Mouse (Mus musculus) lung, postnatal 0 days (tissue): ENCODE measurements around the gene Cd6. TPM values are rescaled to one million over a fixed set of nuclear protein-coding genes. Genes with fewer than 3 reads are reported as not detected.

ENCODE experiments used
- ATAC-seq: fragments of 200-750 bp; cut with Nextera tagmentation; 2 replicates; pipeline ENCODE4 v1.8.0; 2017; ENCODE audit warnings: moderate library complexity
- DNase-seq: peaks from one replicate; pipeline ENCODE4 v3.0.0-alpha.2; 2016; ENCODE audit warnings: low spot score
- H3K27ac ChIP-seq: fragments of 300-500 bp; sonication (generic); 2 replicates; pipeline ENCODE4 v1.5.1; 2014; ENCODE audit warnings: antibody characterized with exemption, mild to moderate bottlenecking, low read length, mixed read lengths
- H3K27me3 ChIP-seq: fragments of 300-500 bp; sonication (generic); replicated peaks from 2 replicates; pipeline ENCODE4 v1.6.1; 2014; ENCODE audit warnings: low read length, mixed read lengths; ENCODE audit not compliant: insufficient read depth
- H3K36me3 ChIP-seq: fragments of 300-500 bp; sonication (generic); 2 replicates; pipeline ENCODE4 v1.6.1; 2014; ENCODE audit warnings: low read length, mixed read lengths; ENCODE audit not compliant: insufficient read depth
- H3K4me1 ChIP-seq: fragments of 300-500 bp; sonication (generic); 2 replicates; pipeline ENCODE4 v1.6.1; 2014; ENCODE audit warnings: antibody characterized with exemption, low read depth, low read length, mixed read lengths; ENCODE audit not compliant: insufficient read depth
- H3K4me2 ChIP-seq: fragments of 300-500 bp; sonication (generic); replicated peaks from 2 replicates; pipeline ENCODE4 v1.6.1; 2014; ENCODE audit warnings: low read depth, mild to moderate bottlenecking, low read length, moderate library complexity, mixed read lengths
- H3K4me3 ChIP-seq: fragments of 300-500 bp; sonication (generic); 2 replicates; pipeline ENCODE4 v1.5.1; 2014; ENCODE audit warnings: low read depth, low read length
- H3K9ac ChIP-seq: fragments of 300-500 bp; sonication (generic); replicated peaks from 2 replicates; pipeline ENCODE4 v1.6.1; 2014; ENCODE audit warnings: low read depth, mild to moderate bottlenecking
- H3K9me3 ChIP-seq: fragments of 300-500 bp; sonication (generic); 2 replicates; pipeline ENCODE4 v1.6.1; 2016; ENCODE audit warnings: low read length, mixed read lengths
- CTCF ChIP-seq: IDR thresholded peaks from 2 replicates; pipeline ENCODE4 v1.5.1; 2016; ENCODE audit warnings: antibody characterized with exemption, mild to moderate bottlenecking
- EP300 ChIP-seq: IDR thresholded peaks from 2 replicates; pipeline ENCODE4 v1.6.1; 2016; ENCODE audit warnings: antibody characterized with exemption, mild to moderate bottlenecking, control low read depth
- WGBS: fragments of 180-500 bp; shearing (Covaris S2); extraction: QIAGEN DNeasy Blood & Tissue Kit; methylation state at CpG from one replicate; pipeline ENCODE4 v1.1.7; 2014; 5-methylcytosine and 5-hydroxymethylcytosine counted together
- polyA plus RNA-seq: library from polyadenylated mRNA; unstranded; fragments of >200 nt; fragmentation: Nextera tagmentation; extraction: Ambion mirVana; gene quantifications from 2 replicates; pipeline ENCODE4 v1.2.1, GENCODE M21; 2015

The Cd6 gene
- polyA plus RNA-seq, 1 experiment from 2014 or later = not detected

GRCm38 (mm10) chr19:10841721-10842626, 12.1 kb upstream of the Cd6 start:
- Histone ChIP-seq H3K36me3 (no peaks in the 10 kb centered on the region), H3K9me3 (no peaks in the 10 kb centered on the region), H3K4me2 (peak overlapping the region; percentile 35), H3K4me1 (no peaks in the 10 kb centered on the region), H3K27ac (peak overlapping the region; percentile 55), H3K27me3 (no peaks in the 10 kb centered on the region), H3K4me3 (0 out of 2 replicates have a peak overlapping the region, but pooled peaks have one; percentile 3), H3K9ac (no peak overlapping the region)
- TF ChIP-seq CTCF (no peak), EP300 (no peak)
- peak; percentile 63 for DNase-seq
- ATAC-seq = peak; percentile 67
- WGBS = 56% methylated on average over 16 of the region's 16 CpGs

DNA sequence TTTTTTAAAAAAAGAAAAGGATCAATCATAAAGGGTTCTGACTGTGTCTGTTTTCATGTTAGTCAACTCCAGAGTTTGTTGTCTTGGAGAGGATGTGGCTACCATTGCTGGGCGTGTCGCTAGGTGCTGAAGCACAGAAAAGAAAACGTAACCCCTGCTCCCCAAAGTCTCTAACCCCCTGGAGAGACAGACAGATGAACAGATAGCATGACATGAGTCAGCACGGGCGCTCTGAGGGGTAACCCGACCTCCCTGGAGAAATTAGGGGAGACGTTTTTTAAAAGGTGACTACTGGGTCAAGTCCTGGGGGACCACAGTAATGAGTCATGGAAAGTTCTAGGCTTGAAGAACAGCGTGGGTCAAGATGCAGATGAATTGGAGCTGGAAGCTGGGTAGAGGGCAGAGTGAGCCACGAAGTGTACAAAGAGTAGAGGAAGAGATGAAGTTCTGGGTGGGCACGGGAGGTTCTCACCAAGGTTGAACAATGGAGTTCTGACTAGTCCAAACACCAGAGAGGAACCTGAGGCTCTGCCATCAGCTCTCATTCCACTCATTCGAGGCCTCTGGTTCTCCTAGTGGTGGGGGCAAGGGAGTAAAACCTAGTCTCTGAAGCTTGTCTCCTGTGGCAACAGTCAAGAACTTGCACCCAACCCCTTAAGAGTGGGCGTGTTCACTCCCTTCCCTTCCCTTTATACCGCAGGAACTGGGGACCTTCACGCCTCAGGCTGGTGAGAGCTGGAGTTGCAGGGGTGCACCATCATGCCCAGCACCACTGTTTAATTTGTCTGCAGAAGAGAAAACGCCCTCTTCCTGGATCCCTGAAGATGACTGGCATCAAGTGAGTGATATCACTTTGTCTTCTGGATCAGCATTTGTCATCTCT, 9.4 kb upstream of the Cd6 start, which contains the start of gene Slc15a3:
Gene Slc15a3 (plus strand): TSS at position 718 of the 883 bp plus-strand sequence.
- H3K4me1 ChIP-seq = no peaks in the 10 kb centered on the region
- H3K27me3 ChIP-seq = no peaks in the 10 kb centered on the region
- H3K9me3 ChIP-seq = no peaks in the 10 kb centered on the region
- H3K27ac ChIP-seq = no peak within 1 kb of the TSS
- ATAC-seq (no peak), DNase-seq (no peak)
- TF ChIP-seq CTCF = no peak
- no peak for TF ChIP-seq EP300
- no peaks in the 10 kb centered on the region for H3K36me3 ChIP-seq
- no peak within 1 kb of the TSS for H3K4me3 ChIP-seq
- 73% methylated on average over 15 of the region's 15 CpGs for WGBS
- no peak within 1 kb of the TSS for H3K9ac ChIP-seq
- H3K4me2 ChIP-seq = no peak within 1 kb of the TSS

DNA sequence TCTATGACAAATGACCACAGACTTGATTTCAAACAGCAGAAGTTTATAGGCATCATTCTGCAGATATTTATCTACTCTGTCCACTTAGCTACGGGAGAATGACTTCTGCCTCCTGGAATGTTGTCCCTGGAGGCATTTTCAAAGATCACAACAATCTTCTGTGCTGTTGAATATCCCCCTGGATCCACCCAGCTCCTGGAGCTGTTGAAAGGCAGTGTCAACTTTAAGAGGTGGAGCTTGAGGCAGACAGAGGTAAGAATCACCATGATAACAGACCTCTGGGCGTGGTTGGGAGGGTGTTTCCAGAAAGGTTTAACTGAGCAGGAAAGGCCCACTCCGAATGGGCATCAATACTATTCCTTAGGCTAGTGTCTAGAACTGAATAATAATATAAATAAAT, 5.8 kb upstream of the Cd6 start:
- Histone ChIP-seq H3K27ac (no peak overlapping the region), H3K4me2 (no peak overlapping the region), H3K36me3 (no peaks in the 10 kb centered on the region), H3K9me3 (no peaks in the 10 kb centered on the region), H3K9ac (no peak overlapping the region), H3K4me3 (no peak overlapping the region), H3K27me3 (no peaks in the 10 kb centered on the region), H3K4me1 (no peaks in the 10 kb centered on the region)
- WGBS = 50% methylated on average over 3 of the region's 3 CpGs
- no peak for ATAC-seq
- DNase-seq = no peak
- no peak for TF ChIP-seq EP300
- TF ChIP-seq CTCF = no peak

DNA sequence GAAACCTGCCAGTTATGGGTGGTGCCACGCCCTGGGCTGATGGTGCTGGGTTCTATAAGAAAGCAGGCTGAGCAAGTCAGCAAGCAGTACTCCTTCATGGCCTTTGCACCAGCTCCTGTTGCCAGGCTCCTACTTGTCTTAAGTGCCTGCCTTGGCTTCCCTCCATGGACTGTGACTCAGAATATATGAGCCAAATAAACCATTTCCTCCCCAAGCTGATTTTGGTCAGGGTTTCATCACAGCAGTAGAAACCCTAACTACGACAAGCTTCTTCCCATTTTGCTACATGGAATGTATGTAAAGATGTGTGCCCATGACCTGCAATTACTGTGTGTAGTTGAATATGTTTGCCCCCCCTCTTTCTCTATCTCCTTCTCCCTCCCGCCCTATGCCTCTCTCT, 3.8 kb upstream of the Cd6 start:
- Histone ChIP-seq H3K27ac (no peak overlapping the region), H3K4me3 (no peak overlapping the region), H3K9me3 (no peaks in the 10 kb centered on the region), H3K27me3 (no peaks in the 10 kb centered on the region), H3K9ac (no peak overlapping the region), H3K4me1 (no peaks in the 10 kb centered on the region), H3K36me3 (no peaks in the 10 kb centered on the region), H3K4me2 (no peak overlapping the region)
- DNase-seq (peak; percentile 35), ATAC-seq (no peak)
- WGBS = 75% methylated on average over 3 of the region's 3 CpGs
- TF ChIP-seq CTCF (no peak), EP300 (no peak)

GRCm38 (mm10) chr19:10832030-10832429, 2.2 kb upstream of the Cd6 start:
- 68% methylated on average over 3 of the region's 3 CpGs for WGBS
- DNase-seq = peak; percentile 36
- Histone ChIP-seq H3K36me3 (no peaks in the 10 kb centered on the region), H3K9ac (no peak overlapping the region), H3K4me3 (no peak overlapping the region), H3K27ac (no peak overlapping the region), H3K4me1 (no peaks in the 10 kb centered on the region), H3K4me2 (no peak overlapping the region), H3K27me3 (no peaks in the 10 kb centered on the region), H3K9me3 (no peaks in the 10 kb centered on the region)
- ATAC-seq = 0 out of 2 replicates have a peak, but pooled peaks have one; percentile 37
- TF ChIP-seq EP300 (no peak), CTCF (no peak)

DNA sequence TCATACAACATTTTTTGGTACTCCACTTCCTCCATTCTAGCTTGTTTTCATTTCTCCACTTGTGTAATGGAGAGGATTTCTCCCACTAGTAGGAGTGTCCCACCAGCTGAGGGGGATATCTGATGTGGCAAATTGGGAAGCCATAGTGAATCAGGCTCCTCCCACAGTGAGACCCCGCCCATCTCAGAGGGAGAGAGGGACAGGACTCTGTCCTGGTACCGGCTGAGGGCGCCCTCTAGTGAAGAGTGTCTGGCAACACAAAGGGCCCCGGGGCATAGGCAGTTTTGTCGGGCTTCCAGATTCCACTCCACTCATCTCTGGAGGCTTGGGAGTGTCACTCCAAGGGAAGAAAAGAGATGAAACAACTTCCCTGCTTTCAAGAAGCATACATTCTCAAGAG, 1.6 kb upstream of the Cd6 start:
- Histone ChIP-seq H3K9me3 (no peaks in the 10 kb centered on the region), H3K4me1 (no peaks in the 10 kb centered on the region), H3K9ac (no peak overlapping the region), H3K27me3 (no peaks in the 10 kb centered on the region), H3K4me3 (no peak overlapping the region), H3K36me3 (no peaks in the 10 kb centered on the region), H3K4me2 (no peak overlapping the region), H3K27ac (no peak overlapping the region)
- WGBS = 9% methylated on average over 5 of the region's 5 CpGs
- TF ChIP-seq EP300 (no peak), CTCF (peak; percentile 76)
- ATAC-seq (peak; percentile 80), DNase-seq (peak; percentile 82)
